Mouse (Mus musculus): ENCODE results near the gene Fxyd2. TPM values are rescaled to one million over a fixed set of nuclear protein-coding genes. Genes with fewer than 3 reads are reported as not detected.
A peak's percentile ranks its signal among the peaks of the same experiment; 100 is the strongest.

Gene Fxyd2
- 1.4 TPM in 1 of 2 replicates, not detected in the other for total RNA-seq (2017)

DNA sequence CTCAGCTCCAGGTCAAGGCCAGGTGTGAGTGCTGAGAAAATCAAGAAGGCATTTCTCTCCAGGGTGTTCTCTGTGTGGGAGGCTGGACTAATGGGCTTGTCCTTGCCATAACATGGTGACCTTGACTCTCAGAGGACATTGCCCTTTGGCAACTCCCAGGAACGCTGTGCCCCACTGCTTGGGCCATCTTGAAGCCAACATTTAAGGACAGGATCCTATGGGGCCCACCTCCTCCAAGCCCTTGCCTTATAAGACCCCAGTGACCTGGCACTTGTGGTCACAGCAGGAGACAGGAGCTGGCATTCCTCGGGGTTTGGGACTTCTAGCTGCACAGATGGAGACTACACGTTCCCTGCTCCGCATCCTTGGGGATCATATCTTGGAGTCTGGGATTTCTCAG is at the start of gene Fxyd2:
Gene Fxyd2 (plus strand): TSS at position 236 of the 400 bp plus-strand sequence.
- ATAC-seq (replicated peaks; ENCODE audit: low read depth, poor library complexity, severe bottlenecking): no peak

- no peak for ATAC-seq (replicated peaks; ENCODE audit: low read depth, poor library complexity, severe bottlenecking)
These were observed 49.6 kb upstream of the Fxyd2 start for GRCm38 (mm10) chr9:45349851-45350250.

- ATAC-seq (replicated peaks; ENCODE audit: low read depth, poor library complexity, severe bottlenecking): no peak
These were observed 44.3 kb upstream of the Fxyd2 start for GRCm38 (mm10) chr9:45355192-45355591.

DNA sequence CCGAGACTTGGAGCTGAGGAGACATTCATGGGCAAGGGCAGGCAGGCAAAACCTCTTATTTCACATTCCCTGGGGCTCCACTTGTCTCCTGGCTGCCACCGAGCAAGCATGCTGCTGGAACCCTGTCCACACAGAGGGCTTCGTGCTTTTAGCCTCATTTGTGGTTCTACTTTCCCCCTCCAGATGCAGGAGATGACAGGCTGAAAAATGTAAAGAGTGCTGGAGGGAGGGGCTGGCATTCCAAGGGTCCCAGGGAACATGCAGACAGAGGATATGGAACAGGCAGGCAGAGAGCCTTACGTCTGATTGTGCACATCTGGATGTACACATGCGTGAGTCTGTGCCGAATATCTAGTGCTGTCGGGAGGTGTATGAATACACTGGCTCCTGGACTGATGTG is 41.1 kb upstream of the Fxyd2 start:
- no peak for ATAC-seq (replicated peaks; ENCODE audit: low read depth, poor library complexity, severe bottlenecking)

DNA sequence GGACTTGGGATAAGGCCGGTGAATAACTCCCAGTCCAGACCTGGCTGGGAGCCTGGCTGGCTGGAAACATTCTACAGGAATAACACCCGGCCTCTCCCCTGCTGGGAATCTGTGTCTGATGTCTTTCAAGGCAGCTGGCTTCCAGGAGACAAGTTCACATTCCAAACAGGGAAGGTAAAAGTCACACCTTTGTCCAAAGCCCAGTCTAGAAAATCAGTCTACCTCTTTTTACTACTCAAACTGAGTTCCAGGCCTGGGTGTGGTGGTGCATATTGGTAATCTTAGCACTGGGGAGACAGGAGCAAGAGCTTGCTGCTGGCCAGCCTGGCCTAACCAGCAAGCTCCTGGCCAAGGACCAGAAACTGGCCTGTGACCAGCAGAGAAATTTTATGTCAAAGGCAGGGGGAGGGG is 37.4 kb upstream of the Fxyd2 start:
- ATAC-seq (replicated peaks; ENCODE audit: low read depth, poor library complexity, severe bottlenecking): no peak

DNA sequence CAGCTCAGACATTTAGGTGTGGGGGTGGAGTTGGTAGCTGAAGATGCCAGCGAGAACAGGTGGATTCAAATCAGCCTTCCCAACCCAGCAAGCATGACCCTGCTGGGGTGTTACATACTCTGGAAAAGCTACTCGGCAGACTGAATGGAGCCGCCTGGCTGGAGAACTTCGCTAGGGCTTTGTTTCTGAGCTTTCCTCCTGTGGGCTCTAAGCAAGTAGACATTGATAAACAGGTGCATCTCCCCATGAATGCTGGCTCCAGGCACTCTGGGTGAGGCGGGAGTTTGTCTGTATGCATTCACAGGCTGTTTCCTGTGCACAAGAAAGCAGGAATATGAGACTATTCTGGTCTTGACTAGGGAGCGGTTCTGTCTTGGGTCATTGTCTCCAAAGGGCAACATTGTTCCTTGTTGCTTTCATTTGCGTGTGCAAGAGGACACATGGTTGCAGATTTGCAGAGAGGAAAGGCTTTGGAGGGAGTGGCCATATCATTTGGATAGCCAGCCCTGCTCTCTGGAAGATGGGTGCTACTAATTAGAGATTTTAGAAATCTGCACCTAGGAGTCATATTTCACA is 35.7 kb upstream of the Fxyd2 start:
- ATAC-seq (replicated peaks; ENCODE audit: low read depth, poor library complexity, severe bottlenecking): no peak

- no peak for ATAC-seq (replicated peaks; ENCODE audit: low read depth, poor library complexity, severe bottlenecking)
These were observed 31.8 kb upstream of the Fxyd2 start for GRCm38 (mm10) chr9:45367716-45368115.

DNA sequence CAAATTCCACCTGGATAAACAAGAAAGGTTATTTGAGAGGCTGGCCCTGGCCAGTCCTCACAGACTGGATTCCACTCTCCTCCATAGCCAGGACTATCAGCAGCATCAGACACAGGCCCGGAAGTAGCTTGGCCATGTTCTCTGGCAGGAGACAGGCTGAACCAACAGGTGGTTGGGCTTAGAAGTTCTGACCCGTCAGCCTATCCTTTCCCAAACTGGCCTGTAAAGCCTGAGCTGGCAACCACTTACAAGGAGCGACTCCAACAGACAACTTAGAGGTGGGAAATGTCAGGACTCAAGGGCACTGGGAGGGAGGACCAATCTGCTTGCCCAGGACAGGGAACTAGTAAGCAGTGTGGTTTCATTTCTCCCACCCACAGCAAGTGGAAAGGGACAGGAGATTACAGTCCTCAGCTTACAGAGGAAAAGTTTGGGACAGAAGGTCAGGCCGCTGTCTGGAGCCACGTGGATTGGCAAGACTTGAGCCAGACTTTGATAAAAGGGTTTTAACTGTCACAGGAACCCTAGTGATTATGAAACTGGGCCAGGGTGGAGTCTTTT is 31.0 kb upstream of the Fxyd2 start:
- no peak for ATAC-seq (replicated peaks; ENCODE audit: low read depth, poor library complexity, severe bottlenecking)

DNA sequence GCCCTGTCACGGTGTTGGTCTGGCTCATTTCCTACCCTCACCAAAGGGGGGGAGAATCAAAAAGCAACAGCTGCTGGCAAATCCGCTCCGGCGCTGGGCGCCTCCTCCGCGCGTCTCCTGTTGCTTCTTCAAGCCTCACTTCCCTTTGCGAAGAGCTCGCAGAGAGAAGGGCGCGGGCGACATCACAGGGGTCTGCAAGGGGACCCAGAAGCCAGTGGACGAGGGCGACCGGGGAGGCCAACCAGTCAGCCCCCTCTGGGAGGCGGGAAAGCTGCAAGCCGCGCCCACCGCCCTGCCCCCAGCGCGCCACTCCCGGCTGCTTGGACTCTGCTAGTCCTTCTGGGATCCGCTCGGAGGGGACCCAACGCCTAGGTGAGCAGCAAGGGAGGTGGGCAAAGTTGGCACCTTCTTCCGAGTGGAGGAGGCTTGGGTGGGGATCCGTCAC is 29.3 kb upstream of the Fxyd2 start, which contains the start of gene Fxyd6:
Gene Fxyd6 (plus strand): TSS at position 69 of the 445 bp plus-strand sequence.
- ATAC-seq (replicated peaks; ENCODE audit: low read depth, poor library complexity, severe bottlenecking): 0 out of 2 replicates have a peak, but pooled peaks have one; percentile 29

GRCm38 (mm10) chr9:45370616-45371336 is 28.7 kb upstream of the Fxyd2 start:
- no peak for ATAC-seq (replicated peaks; ENCODE audit: low read depth, poor library complexity, severe bottlenecking)

GRCm38 (mm10) chr9:45371337-45371707 is 28.1 kb upstream of the Fxyd2 start:
- ATAC-seq (replicated peaks; ENCODE audit: low read depth, poor library complexity, severe bottlenecking): no peak

- no peak for ATAC-seq (replicated peaks; ENCODE audit: low read depth, poor library complexity, severe bottlenecking)
These were observed 25.6 kb upstream of the Fxyd2 start for GRCm38 (mm10) chr9:45373896-45374295.

- ATAC-seq (replicated peaks; ENCODE audit: low read depth, poor library complexity, severe bottlenecking): no peak
These were observed 24.4 kb upstream of the Fxyd2 start for GRCm38 (mm10) chr9:45374988-45375502.

DNA sequence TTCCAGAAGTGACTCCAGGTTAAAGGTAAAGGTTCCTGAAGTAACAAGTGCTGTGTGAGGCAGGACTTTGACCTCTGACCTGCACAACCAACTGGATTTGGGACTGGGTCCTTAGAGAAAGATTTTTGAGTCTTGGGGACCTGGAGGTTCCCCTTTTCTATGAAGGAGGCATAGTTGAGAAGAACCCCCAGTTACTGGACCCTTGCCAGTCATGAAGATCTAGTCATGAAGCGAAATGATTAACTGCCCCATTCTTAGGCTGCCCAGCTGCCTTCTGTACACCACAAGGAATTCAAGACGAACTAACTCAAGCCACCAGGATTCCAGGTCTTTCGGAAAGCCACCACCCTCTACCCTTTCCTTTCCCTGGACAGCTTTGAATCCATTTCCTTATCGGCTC is 23.0 kb upstream of the Fxyd2 start:
- no peak for ATAC-seq (replicated peaks; ENCODE audit: low read depth, poor library complexity, severe bottlenecking)

DNA sequence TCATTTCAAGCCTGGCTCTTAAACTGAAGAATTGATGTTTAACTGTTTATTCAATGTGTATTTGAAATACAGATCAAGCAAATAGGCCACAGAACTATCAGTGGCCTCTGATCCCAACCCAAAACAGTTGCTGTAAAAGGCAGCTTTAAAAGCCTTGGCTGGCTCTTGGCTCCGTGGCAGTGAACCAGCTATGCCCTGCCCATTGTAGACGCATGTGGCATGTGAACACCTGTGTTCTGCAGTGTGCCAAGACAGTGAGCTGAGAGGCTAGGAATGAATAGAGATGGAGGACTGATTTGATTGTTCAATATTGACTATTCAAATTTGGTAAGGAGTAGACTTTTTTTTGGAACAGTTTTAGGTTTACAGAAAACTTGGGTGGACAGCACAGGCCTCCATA is 22.6 kb upstream of the Fxyd2 start:
- ATAC-seq (replicated peaks; ENCODE audit: low read depth, poor library complexity, severe bottlenecking): no peak

DNA sequence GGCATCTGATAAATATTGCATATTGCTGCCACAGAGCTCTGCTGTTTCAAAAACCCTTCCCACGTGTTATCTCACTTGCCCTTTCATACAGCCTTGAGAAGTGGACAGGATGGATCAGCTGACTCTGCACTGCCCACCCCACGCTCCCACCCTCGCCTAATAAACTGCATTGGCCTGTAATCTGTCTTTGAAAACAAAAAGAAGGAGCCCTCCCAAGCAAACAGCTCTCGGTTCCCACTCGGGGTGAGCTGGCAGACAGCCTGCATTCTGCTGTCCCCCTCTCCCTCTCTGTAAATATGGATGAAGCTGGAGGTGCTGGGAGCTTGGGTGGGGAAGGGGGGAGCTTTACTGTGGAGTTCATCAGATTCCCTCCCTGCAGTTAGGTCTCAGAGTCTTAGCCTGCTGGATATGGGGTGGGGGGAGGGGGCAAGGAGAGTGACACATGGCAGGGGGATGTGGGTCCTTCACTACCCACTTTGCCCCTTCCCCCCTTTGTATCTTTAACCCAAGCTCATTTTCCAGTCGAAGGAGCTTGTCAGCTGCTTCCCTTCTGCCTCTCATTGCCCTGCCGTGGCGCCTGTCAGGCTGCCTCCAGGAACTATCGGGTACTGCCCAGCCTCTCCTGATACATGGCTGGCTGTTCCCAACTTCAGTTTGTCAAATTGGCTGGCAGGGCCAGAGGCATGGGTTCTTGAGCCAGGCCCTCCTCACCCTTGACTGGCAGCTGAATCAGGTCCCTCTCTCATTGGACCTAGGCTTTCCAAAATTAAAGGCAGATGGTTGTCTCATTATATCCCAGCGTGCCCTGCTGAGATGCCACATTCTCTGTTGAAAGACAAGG is 18.8 kb upstream of the Fxyd2 start:
- no peak for ATAC-seq (replicated peaks; ENCODE audit: low read depth, poor library complexity, severe bottlenecking)

DNA sequence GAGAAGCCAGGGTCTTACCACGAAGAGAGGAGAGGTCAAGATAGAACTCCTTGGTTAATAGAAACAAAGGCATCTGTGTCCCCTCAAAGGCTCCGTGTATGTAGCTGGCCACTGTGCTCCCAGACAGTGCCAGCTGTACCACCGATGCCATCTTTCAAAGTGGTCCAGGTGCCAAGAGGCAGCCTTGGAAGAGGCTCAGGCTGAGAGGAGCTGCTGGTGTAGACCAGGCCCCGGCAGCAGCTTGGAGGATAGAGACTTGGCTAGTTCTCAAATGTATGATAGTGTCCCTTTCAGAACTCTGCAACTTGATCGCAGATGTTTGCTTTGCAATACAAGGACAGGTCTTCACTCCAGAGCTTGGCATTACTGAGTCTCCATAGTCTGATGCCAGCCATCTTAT is 17.1 kb upstream of the Fxyd2 start:
- ATAC-seq (replicated peaks; ENCODE audit: low read depth, poor library complexity, severe bottlenecking): no peak

DNA sequence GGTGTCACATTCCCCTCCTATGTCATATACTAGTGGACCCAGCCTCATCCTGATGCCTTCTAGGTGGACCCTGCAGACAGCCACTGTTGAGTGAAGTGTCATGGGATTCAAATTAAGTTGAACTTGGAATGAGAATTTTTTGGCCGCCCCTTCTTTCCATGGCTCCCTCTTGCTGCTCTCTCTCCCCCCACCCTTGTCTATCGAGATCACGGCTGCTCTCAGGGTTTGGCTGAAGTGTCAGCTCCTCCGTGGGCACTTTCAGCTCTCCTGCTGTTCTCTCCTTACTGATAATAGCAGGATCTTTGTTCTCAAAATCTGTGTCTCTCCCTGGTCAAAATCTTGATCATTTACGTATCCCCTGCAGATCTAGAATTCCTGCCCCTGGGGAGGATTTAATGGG is 16.6 kb upstream of the Fxyd2 start:
- no peak for ATAC-seq (replicated peaks; ENCODE audit: low read depth, poor library complexity, severe bottlenecking)

GRCm38 (mm10) chr9:45383883-45384282 is 15.6 kb upstream of the Fxyd2 start:
- no peak for ATAC-seq (replicated peaks; ENCODE audit: low read depth, poor library complexity, severe bottlenecking)

GRCm38 (mm10) chr9:45386698-45387097 is 12.8 kb upstream of the Fxyd2 start:
- peak; percentile 59 for ATAC-seq (replicated peaks; ENCODE audit: low read depth, poor library complexity, severe bottlenecking)

Measured in common myeloid progenitor, adult 5-6 weeks (primary cell).